23 mouse cellular contexts compared by ENCODE assay signal in genomic region chr5:36536424-36536823, GRCm38 (mm10). TPM values are rescaled to one million over a fixed set of nuclear protein-coding genes. Genes with fewer than 3 reads are reported as not detected.
"Had no signal": no experiment of that assay in that cellular context is flagged by ENCODE, and none has a peak within 500 bp of the region (broad histone marks: within the 10 kb centered on the region; RNA-seq: fewer than 3 reads in every experiment).

No protein-coding gene starts in this region.

- H3K27ac ChIP-seq: heart, embryonic 10.5 days; hindbrain, embryonic 10.5 days; hindbrain, embryonic 12.5 days; hindbrain, embryonic 14.5 days; intestine, embryonic 15.5 days; layer of hippocampus, adult 2 months; limb, embryonic 12.5 days; liver, embryonic 13.5 days had no signal

- H3K9ac ChIP-seq: heart, embryonic 12.5 days; hindbrain, embryonic 12.5 days; hindbrain, embryonic 14.5 days; intestine, embryonic 15.5 days; limb, embryonic 12.5 days; liver, embryonic 13.5 days had no signal

- H3K27me3 ChIP-seq: heart, embryonic 12.5 days; hindbrain, embryonic 12.5 days; intestine, embryonic 15.5 days; limb, embryonic 12.5 days; liver, embryonic 13.5 days had no signal

- DNase-seq: gastrocnemius, adult 2 months; gastrocnemius, postnatal 10 days; gastrocnemius, postnatal 25 days; heart, adult 18-20 months; heart, postnatal 10 days; heart, postnatal 4 days; kidney, adult 2 months; kidney, adult 9 months; kidney, postnatal 10 days; kidney, postnatal 25 days; left cerebral cortex, postnatal 4 days; liver; liver, embryonic 13.5 days had no signal

- H3K9me3 ChIP-seq: heart, embryonic 10.5 days; heart, embryonic 12.5 days; hindbrain, embryonic 10.5 days; hindbrain, embryonic 12.5 days; intestine, embryonic 15.5 days; limb, embryonic 12.5 days; liver, embryonic 13.5 days had no signal

- H3K4me2 ChIP-seq: heart, embryonic 12.5 days; hindbrain, embryonic 12.5 days; hindbrain, embryonic 14.5 days; intestine, embryonic 15.5 days; limb, embryonic 12.5 days; liver, embryonic 11.5 days; liver, embryonic 13.5 days had no signal

- H3K36me3 ChIP-seq: heart, embryonic 10.5 days; heart, embryonic 12.5 days; hindbrain, embryonic 10.5 days; hindbrain, embryonic 12.5 days; intestine, embryonic 15.5 days; limb, embryonic 12.5 days; liver, embryonic 13.5 days had no signal

- H3K4me1 ChIP-seq: hindbrain, embryonic 10.5 days; hindbrain, embryonic 12.5 days; limb, embryonic 12.5 days had no signal

- H3K4me3 ChIP-seq: gastrocnemius, adult 2 months; heart, embryonic 10.5 days; heart, embryonic 12.5 days; hindbrain, embryonic 10.5 days; hindbrain, embryonic 12.5 days; intestine, embryonic 15.5 days; layer of hippocampus, adult 2 months; limb, embryonic 12.5 days; liver, embryonic 13.5 days had no signal

RNA-seq across cellular contexts. Expression of gene Ccdc96, which starts 52.0 kb away (rescaled TPM):
- total RNA-seq: granulocyte monocyte progenitor cell, adult 5-6 weeks had no signal
